Mouse (Mus musculus) midbrain, embryonic 11.5 days (tissue): ENCODE measurements around the gene Sp8. TPM values are rescaled to one million over a fixed set of nuclear protein-coding genes. Genes with fewer than 3 reads are reported as not detected.

Experiments used
- ATAC-seq: fragments of 200-750 bp; cut with Nextera tagmentation; 2 replicates; pipeline ENCODE4 v1.8.0; 2017; ENCODE audit warnings: moderate TSS enrichment, moderate library complexity; ENCODE audit not compliant: low FRiP score
- DNase-seq: peaks from one replicate; pipeline ENCODE4 v3.0.0; 2015; ENCODE audit warnings: low spot score; ENCODE audit errors: missing footprints
- H3K27ac ChIP-seq: fragments of 300-500 bp; sonication (generic); 2 replicates; pipeline ENCODE4 v1.5.1; 2014; ENCODE audit warnings: low read depth, low read length
- H3K27me3 ChIP-seq: fragments of 300-500 bp; sonication (generic); 2 replicates; pipeline ENCODE4 v1.6.1; 2014; ENCODE audit warnings: mild to moderate bottlenecking, low read length, moderate library complexity, mixed read lengths; ENCODE audit not compliant: control insufficient read depth, insufficient read depth
- H3K36me3 ChIP-seq: fragments of 300-500 bp; sonication (generic); 2 replicates; pipeline ENCODE4 v1.6.1; 2014; ENCODE audit warnings: mild to moderate bottlenecking, low read length, moderate library complexity, mixed read lengths; ENCODE audit not compliant: control insufficient read depth, insufficient read depth
- H3K4me1 ChIP-seq: fragments of 300-500 bp; sonication (generic); 2 replicates; pipeline ENCODE4 v1.6.1; 2014; ENCODE audit warnings: low read length; ENCODE audit not compliant: control insufficient read depth, insufficient read depth
- H3K4me2 ChIP-seq: fragments of 300-500 bp; sonication (generic); 2 replicates; pipeline ENCODE4 v1.6.1; 2014; ENCODE audit warnings: mild to moderate bottlenecking, moderate library complexity
- H3K4me3 ChIP-seq: fragments of 300-500 bp; sonication (generic); 2 replicates; pipeline ENCODE4 v1.5.1; 2014; ENCODE audit warnings: low read depth, low read length
- H3K9ac ChIP-seq: fragments of 300-500 bp; sonication (generic); 2 replicates; pipeline ENCODE4 v1.6.1; 2014; ENCODE audit warnings: low read length
- H3K9me3 ChIP-seq: fragments of 300-500 bp; sonication (generic); 2 replicates; pipeline ENCODE4 v1.6.1; 2016; ENCODE audit warnings: low read length; ENCODE audit not compliant: control insufficient read depth
- WGBS: fragments of 180-500 bp; shearing (Covaris S2); extraction: QIAGEN DNeasy Blood & Tissue Kit; methylation state at CpG from one replicate; pipeline ENCODE4 v1.1.7; 2014; 5-methylcytosine and 5-hydroxymethylcytosine counted together
- polyA plus RNA-seq: library from polyadenylated mRNA; unstranded; fragments of >200 nt; fragmentation: Nextera tagmentation; extraction: Ambion mirVana; gene quantifications from 2 replicates; pipeline ENCODE4 v1.2.1, GENCODE M21; 2014

Gene Sp8
- polyA plus RNA-seq, 1 experiment from 2014 or later, result 8.7 TPM

- under 1% methylated on average over 15 of the region's 15 CpGs for WGBS
- H3K4me3 ChIP-seq, result peak overlapping the region; percentile 5; the same call in 1 of the 2 replicates
- no peaks in the 10 kb centered on the region for H3K36me3 ChIP-seq
- peak overlapping the region; percentile 34 for H3K4me2 ChIP-seq
- peaks cover 79% of the 10 kb centered on the region for H3K27me3 ChIP-seq
- H3K27ac ChIP-seq, result no peak overlapping the region
- DNase-seq, result peak; percentile 94
- no peak overlapping the region for H3K9ac ChIP-seq
- peaks cover 24% of the 10 kb centered on the region for H3K4me1 ChIP-seq
- ATAC-seq, result no peak
- no peaks in the 10 kb centered on the region for H3K9me3 ChIP-seq
These were observed 5.8 kb upstream of the Sp8 start for GRCm38 (mm10) chr12:118840301-118840700.

DNA sequence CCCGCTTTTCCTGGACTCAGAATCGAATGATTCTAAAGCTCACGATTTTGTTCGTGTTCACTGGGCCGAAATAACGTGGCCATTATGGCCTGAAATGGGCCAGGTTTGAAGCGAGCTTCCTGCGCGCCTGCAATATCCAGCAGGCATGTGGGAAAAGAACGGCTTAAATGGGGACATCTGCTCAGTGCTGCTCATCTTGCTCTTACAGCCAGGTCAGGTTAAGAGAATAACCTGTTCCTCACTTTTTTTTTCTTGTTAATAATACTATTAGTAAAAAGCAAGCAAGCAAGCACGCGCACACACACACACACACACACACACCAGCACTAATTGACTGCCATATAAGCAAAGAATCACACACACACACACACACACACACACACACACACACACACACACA, 5.3 kb upstream of the Sp8 start:
- no peak overlapping the region for H3K4me3 ChIP-seq
- peak; percentile 92 for DNase-seq
- H3K4me2 ChIP-seq, result peak overlapping the region; percentile 34
- H3K27ac ChIP-seq, result no peak overlapping the region
- peaks cover 82% of the 10 kb centered on the region for H3K27me3 ChIP-seq
- no peaks in the 10 kb centered on the region for H3K36me3 ChIP-seq
- H3K4me1 ChIP-seq, result peaks cover 24% of the 10 kb centered on the region
- H3K9me3 ChIP-seq, result no peaks in the 10 kb centered on the region
- no peak for ATAC-seq
- WGBS, result 1% methylated on average over 12 of the region's 12 CpGs
- H3K9ac ChIP-seq, result no peak overlapping the region

- H3K4me1 ChIP-seq, result peaks cover 27% of the 10 kb centered on the region
- DNase-seq, result peak; percentile 91
- 5% methylated on average over 5 of the region's 5 CpGs for WGBS
These were observed 4.7 kb upstream of the Sp8 start for GRCm38 (mm10) chr12:118841381-118841922.

GRCm38 (mm10) chr12:118841971-118842550, 4.1 kb upstream of the Sp8 start:
- Histone ChIP-seq H3K4me3 (no peak overlapping the region), H3K36me3 (no peaks in the 10 kb centered on the region), H3K4me2 (no peak overlapping the region), H3K9ac (no peak overlapping the region), H3K27me3 (peaks cover 82% of the 10 kb centered on the region), H3K27ac (no peak overlapping the region), H3K4me1 (peaks cover 29% of the 10 kb centered on the region), H3K9me3 (no peaks in the 10 kb centered on the region)
- 8% methylated on average over 6 of the region's 6 CpGs for WGBS
- peak; percentile 90 for DNase-seq
- ATAC-seq, result no peak

More at GRCm38 (mm10) chr12:118841381-118841922, 4.7 kb upstream of the Sp8 start:
- no peak for ATAC-seq
- Histone ChIP-seq H3K4me3 (no peak overlapping the region), H3K36me3 (no peaks in the 10 kb centered on the region), H3K27me3 (peaks cover 82% of the 10 kb centered on the region), H3K4me2 (no peak overlapping the region), H3K9me3 (no peaks in the 10 kb centered on the region), H3K9ac (no peak overlapping the region), H3K27ac (no peak overlapping the region)

GRCm38 (mm10) chr12:118842671-118843411, 3.3 kb upstream of the Sp8 start:
- Histone ChIP-seq H3K27ac (no peak overlapping the region), H3K4me3 (peak overlapping the region; percentile 26), H3K4me2 (peak overlapping the region; percentile 52), H3K36me3 (no peaks in the 10 kb centered on the region), H3K27me3 (peaks cover 83% of the 10 kb centered on the region), H3K4me1 (peaks cover 25% of the 10 kb centered on the region), H3K9me3 (no peaks in the 10 kb centered on the region), H3K9ac (peak overlapping the region; percentile 54)
- ATAC-seq (peak; percentile 33), DNase-seq (peak; percentile 97)
- 0% methylated on average over 33 of the region's 33 CpGs for WGBS

- H3K9ac ChIP-seq, result no peak overlapping the region
- no peak overlapping the region for H3K27ac ChIP-seq
- no peaks in the 10 kb centered on the region for H3K9me3 ChIP-seq
- H3K4me3 ChIP-seq, result no peak overlapping the region
- peaks cover 24% of the 10 kb centered on the region for H3K4me1 ChIP-seq
- ATAC-seq (no peak), DNase-seq (peak; percentile 92)
- peaks cover 82% of the 10 kb centered on the region for H3K27me3 ChIP-seq
- no peak overlapping the region for H3K4me2 ChIP-seq
- no peaks in the 10 kb centered on the region for H3K36me3 ChIP-seq
These were observed 2.0 kb upstream of the Sp8 start for GRCm38 (mm10) chr12:118844111-118844510.

DNA sequence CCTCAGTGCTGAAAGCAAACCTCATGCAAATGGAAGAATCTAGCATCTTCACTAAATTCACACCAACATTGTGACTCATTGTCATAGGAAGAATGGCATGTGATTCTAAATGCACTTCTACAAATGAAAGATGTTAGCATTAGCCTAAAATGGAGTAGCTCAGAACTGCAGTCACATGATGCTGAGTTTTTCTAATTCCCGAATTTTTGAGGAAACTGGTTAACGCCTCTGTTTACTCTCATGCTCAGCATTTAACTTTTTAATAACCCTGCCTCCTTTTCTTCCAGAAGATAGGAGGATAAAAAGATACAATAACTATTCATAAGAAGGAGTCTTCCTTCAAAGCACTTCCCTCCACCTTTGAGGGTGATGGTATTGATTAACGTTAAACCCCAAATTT, 1.3 kb upstream of the Sp8 start:
- Histone ChIP-seq H3K4me1 (peaks cover 26% of the 10 kb centered on the region), H3K4me3 (no peak overlapping the region), H3K9me3 (no peaks in the 10 kb centered on the region), H3K27me3 (peaks cover 83% of the 10 kb centered on the region), H3K9ac (no peak overlapping the region), H3K36me3 (no peaks in the 10 kb centered on the region), H3K27ac (no peak overlapping the region), H3K4me2 (no peak overlapping the region)
- DNase-seq (peak; percentile 91), ATAC-seq (no peak)
- WGBS, result 5% methylated on average over 3 of the region's 3 CpGs

DNA sequence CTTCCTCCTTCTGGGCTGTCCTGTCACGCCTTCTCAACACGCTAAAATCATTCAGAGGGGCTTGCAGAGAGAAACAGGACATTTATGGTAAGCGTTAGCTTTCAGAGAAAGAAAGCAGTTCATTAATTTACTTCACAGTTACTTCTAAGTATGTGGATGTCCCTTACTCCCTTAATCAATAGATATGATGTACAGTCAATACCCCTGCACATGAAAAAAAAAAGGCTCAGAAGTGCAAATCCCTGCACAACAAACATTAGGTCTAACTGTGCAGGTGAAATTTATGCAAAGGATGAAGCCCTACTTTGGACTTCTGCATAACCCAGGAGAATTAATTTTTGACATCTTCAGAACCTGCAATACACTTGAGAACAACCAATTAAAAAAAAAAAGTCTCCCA, 778 bp upstream of the Sp8 start:
- Histone ChIP-seq H3K4me1 (peaks cover 26% of the 10 kb centered on the region), H3K4me3 (no peak overlapping the region), H3K36me3 (no peaks in the 10 kb centered on the region), H3K9ac (no peak overlapping the region), H3K27me3 (peaks cover 83% of the 10 kb centered on the region), H3K4me2 (no peak overlapping the region), H3K27ac (no peak overlapping the region), H3K9me3 (no peaks in the 10 kb centered on the region)
- WGBS, result 1% methylated on average over 3 of the region's 3 CpGs
- DNase-seq (peak; percentile 92), ATAC-seq (no peak)

DNA sequence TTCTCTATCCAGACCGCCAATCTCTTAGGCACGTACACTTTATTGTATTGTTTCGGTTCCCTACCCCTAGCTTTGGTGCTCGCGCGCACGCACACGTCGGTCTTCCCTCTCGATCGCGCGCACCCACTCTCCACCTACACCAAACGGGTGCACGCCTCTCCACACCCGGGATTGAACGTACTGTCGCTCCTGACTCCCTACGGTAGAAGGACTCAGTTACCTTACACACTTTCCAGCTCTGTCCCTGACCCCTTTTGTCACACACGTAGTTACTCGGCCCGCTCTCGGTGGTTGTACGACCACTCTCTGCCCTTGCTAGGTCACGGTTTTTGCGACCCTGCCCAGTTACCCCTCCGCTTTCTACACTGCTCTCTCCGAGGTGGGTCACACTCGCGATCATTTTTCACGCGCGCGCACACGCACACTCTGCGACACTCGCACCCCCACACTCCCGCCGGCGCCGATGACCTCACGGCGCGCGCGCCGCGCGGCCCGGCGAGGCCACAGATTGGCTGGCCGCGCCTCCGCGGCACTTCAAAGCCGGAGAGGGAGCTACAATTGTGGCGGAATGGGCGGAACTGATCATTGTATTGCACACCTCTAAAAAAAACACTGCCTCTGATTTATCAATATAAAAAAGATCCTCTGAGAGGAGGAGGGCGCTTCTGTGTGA, 656 bp downstream of the Sp8 start:
- peak overlapping the region; percentile 63 for H3K9ac ChIP-seq
- H3K36me3 ChIP-seq, result no peaks in the 10 kb centered on the region
- peaks cover 80% of the 10 kb centered on the region for H3K27me3 ChIP-seq
- ATAC-seq (peak; percentile 70), DNase-seq (peak; percentile 97)
- H3K4me3 ChIP-seq, result peak overlapping the region; percentile 50
- H3K4me2 ChIP-seq, result peak overlapping the region; percentile 70
- no peaks in the 10 kb centered on the region for H3K9me3 ChIP-seq
- no peak overlapping the region; the same call in 1 of the 2 replicates for H3K27ac ChIP-seq
- H3K4me1 ChIP-seq, result peaks cover 22% of the 10 kb centered on the region
- WGBS, result under 1% methylated on average over 59 of the region's 59 CpGs
